Mouse (Mus musculus) kidney, postnatal 4 days (tissue): ENCODE results near the gene Prrx2.

Experiments used
- DNase-seq, 2 experiments: peaks; one replicate each; pipeline ENCODE4 v3.0.0; 2021; ENCODE audit warnings: mixed read lengths in 2 of 2

The Prrx2 gene

DNA sequence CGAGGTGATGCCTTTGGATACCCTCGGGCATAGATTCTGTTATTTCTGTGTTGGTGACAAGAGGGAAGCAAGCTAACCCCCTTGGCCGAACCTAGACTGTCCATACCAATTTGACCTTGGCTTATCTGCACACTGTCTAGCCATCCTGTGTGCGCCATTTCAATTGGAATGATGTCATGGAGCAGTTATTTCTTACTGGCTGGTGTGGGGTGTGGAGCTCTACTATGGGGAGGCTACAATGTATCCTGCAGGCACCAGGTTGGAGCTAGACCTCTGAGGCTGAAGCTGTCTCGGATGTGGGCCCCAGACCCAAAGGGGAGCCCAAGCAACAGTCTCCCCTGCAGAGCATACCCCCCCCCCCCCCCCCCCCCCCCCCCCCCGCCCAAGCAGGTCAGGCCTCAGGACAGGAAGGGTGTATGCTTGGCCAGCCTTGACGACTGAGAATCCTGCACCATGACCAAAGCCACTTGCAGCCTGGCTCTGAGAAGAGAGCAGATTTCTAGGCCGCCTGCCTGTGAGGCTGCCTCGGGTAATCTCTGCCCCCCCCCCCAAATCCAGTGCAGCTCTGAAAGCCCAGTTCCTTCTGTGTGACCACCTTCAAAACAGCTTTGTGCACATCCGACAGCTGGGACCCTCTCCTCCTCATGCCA lies at the start of gene Prrx2:
TSS of gene Prrx2 (plus strand) at position 600 of the 650 bp plus-strand sequence.
- DNase-seq = no peak

DNA sequence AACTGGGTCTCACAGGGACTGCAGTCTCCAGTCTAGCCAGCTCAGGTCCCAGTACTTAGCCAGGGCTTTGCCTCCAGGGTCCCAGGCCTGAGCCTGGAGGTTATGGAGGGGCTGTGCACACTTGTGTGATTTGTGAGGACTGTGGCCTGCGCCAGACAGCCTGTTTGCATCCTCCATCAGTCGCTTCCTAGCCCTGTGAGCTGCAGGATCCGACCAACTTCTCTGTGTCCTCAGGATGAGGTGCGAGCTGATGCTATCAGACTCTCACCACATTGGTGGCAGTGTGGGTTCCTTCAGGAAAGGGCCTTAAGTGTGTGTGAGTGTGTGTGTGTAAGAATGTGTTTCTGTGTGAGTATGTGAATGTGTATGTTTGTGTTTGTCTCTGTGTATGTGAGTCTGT lies 47.3 kb upstream of the Prrx2 start:
- DNase-seq = no peak

DNA sequence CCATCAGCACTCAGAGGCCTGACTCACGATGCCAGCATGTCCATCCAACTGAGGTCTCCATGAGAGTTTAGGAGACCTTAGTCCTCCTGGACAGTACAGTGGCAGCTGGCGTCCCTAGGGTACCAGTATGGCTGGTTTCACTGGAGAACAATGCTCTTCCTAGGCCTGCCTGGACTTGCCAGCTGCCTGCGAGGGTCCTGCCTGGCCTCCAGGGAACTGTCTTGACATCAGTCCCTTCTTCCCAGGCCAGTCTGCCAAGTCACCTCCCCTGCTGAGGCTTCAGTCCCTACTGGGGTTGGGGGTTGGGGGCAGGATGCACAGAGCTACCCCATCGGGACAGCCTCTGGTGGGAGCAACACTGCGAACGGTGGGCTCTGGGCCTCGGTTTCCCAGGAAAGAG lies 42.7 kb upstream of the Prrx2 start:
- DNase-seq = no peak

DNA sequence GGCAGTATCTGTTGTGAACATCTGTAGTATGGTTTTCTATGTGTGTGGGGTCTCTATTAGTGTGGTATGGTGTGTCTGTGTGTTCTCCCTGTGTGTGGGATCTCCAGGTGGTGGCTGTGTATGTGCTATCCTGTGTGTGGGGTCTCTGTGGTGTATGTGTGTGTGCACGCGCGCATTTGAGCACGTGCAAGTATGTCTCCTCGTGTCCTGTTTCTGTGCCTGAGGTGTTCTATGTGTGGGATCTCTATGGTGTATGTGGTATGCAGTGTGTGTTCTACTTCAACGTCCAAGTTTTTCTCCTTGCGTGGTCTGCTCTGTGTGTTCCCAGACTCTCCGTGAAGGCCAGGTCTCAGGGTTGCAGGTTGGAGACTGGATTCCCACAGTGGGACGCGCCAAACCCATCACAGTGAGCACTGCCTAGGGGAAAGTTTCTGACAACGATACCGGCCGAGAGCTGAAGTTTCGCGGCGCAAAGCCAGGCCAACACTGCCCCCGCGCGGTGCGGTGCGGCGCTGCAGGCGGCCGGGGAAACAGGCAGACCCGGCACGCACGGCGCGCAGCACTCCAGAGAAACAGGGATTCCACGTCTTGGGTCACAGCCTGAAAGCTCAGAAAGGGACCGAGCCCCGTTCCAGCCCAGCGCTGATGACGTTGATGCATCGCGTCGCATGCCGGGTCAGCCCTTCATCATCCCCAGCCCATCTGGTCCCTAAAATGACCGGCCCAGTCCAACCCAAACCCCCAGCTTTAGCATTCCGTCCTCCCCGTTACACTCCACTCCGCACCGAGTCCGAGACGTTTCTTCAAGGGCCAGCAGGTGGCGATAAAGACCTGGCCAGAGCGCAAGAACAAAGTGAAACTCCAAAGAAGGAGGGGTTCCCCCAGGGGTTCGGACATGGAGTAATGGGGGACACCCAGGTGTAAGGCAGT lies 40.3 kb upstream of the Prrx2 start:
- DNase-seq = peak; percentile 98

DNA sequence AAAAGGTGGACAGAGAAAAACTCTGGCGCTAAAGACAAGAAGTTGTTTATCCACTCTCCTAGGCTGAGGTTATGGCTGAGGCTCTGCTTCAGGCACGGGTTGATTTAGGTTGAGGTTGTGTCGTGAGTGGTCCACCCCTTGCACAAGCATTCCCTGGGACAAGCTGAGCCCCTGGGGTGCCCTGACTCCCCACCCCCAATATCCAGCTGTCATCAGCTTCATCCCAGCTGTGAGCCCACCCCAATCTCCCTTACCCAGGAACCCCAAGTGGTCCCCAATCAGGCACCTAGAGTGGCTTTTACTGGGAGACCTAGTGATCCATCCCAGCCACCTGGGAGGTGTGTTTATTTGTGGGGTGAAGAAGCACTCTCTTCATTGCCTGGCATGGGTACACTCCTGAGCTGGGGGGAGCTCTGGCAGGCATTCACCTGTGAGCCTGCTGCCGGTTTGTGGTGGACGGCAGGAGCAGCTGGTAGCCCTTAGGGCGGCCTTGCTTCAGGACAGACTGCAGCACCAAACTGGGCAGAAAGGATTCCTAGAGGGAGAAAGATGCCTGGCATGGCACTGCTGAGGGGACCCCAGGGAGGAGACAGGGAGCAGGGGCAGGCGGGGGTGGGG lies 39.4 kb upstream of the Prrx2 start:
- no peak for DNase-seq

DNA sequence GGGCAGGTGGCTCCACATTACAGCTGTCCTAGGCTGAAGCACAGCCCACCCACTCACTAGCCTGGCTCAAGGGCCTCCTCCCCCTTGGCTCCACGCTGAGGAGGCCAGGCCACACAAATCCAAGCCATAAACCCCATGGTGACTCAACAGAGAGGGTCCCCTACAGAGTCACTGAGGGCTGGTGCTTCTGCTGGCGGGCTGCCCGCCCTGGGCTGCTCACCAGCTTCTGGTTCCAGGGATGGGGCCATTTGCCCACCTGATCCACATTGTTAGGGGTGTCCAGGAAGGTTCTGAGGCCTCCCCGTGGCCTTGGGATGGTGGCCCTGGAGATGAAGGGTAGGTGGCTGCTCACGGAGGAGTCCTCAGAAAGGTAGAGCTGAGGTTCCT lies 38.9 kb upstream of the Prrx2 start:
- DNase-seq = peak in 1 of 2 experiments; percentile 25

DNA sequence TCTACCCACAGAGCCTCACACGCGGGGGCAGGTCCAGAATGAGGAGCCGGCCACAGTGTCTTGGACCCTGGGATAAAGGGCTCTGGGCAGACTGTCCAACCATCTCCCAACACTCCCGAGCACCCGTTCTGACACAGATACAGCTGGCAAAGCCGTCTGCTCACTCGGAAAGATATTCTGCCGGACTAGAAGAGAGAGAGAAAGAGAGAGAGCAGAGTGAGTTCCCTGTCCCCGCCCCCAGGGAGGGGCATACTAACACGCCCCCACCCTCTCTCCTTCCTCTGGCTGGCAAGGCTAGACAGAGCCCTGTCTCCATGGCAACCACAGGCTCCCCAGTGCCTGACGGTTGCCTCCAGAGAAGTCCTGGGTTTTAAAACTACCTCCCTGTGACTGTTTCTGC lies 38.4 kb upstream of the Prrx2 start:
- DNase-seq = peak; percentile 77 to 87

DNA sequence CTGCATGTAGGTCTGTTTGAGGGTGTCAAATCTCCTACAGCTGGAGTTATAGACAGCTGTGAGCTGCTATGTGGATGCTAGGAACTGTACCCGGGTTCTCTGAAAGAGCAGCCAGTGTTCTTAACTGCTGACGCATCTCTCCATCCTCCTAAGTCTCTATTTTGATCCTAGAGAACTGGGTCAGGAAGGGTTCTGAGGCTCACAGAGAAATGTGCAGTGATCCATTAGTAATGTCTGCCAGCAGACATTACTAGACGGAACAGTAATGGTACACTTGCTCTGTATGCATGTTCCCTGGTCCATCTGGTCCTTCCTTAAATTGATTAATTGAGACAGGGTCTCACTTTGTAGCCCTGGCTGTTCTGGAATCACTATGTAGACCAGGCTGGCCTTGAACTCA lies 35.3 kb upstream of the Prrx2 start:
- no peak for DNase-seq

DNA sequence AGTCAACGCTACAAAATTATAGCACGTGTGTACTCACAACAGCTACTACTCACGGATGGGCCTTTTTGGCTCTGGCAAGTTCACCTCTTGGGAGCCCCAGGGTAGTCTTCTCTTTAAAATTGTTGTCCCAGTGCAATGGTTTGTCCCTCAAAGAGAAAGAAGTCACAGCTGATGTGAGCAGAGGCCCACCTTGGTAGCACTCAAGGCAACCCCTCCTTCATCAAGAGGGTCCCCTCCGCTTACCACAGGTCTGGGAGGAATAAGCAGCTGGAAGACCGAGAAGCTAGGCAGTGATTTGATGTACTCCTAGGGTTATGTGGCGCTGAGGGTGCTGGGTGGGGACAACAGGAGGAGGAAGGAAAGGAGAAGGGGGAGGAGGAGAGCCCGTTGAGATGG lies 34.1 kb upstream of the Prrx2 start:
- DNase-seq = no peak

DNA sequence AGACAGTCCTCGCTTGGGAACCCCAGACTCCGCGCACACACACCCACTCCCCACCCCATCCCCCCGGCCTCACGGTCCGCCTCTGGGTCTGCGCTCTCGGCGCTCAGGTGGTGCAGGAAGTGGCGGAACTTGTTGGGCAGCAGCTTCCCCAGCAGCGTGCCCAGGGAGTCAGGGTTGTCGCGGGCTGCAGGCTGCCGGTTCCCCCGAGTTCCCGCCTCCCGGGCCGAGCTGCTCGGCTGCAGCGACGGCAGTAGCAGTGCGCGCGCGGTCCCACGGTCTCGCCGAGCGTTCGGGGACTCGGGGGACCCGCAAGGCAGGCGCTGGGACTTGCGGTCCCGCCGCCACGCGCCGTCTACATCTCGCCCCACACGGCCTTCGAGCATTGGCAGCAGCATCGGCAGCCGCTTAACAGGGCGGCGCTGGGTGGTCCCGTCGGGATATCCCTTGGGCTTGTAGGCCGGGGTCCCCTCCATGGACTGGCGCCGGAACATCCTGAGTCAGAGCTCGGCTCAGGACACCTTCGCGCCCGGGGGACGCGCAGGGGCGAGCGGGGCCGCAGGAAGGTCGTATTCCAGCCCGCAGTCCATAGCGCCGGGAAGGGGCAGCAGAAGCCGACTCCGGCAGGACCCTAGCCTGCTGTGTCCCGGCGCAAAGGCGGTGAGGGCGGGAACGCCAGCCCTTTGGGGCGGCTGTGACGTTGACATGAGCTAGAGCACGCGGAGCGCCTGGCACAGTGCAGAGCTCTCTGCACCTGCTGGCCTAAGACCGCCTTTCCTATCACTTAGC lies 33.5 kb upstream of the Prrx2 start:
- peak; percentile 59 to 71 for DNase-seq

DNA sequence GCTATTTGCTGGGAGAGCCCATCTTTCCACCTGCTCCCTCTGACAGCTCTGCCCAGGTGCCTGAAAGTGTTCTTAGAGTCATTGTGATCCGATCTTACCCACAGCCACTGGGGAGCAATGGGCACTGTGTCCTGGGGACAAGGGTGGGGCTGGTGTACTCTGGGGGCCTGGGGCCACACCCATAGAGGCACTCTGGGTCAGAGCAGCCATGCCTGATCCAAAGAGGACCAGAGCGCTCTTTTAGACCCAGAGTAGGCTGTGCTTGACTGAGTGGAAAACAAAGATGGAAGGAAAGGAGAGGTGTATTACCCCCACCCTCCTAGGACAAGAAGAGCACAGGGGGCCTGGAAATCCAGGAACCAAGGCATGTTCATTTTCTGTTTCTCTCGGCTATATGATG lies 31.2 kb upstream of the Prrx2 start, which contains the start of gene 1700001O22Rik:
TSS of gene 1700001O22Rik (minus strand) at position 58 of the 400 bp plus-strand sequence.
- DNase-seq = no peak

DNA sequence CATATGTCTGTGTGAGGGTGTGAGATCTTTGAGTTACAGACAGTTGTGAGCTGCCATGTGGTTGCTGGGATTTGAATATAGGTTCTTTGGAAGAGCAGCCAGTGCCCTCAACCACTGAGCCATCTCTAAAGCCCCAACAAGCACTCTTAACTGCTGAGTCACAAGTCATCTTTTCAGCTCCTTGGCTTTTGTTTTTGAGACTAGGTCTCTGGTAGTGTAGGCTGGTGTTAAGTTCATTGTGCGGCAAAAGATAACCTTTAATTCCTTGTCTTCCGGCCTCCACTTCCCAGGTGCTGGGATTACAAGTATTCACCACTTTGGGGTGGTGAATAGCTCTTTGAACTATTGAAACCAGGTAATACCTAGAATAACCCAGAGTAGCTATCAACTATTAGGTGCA lies 28.8 kb upstream of the Prrx2 start:
- no peak for DNase-seq

DNA sequence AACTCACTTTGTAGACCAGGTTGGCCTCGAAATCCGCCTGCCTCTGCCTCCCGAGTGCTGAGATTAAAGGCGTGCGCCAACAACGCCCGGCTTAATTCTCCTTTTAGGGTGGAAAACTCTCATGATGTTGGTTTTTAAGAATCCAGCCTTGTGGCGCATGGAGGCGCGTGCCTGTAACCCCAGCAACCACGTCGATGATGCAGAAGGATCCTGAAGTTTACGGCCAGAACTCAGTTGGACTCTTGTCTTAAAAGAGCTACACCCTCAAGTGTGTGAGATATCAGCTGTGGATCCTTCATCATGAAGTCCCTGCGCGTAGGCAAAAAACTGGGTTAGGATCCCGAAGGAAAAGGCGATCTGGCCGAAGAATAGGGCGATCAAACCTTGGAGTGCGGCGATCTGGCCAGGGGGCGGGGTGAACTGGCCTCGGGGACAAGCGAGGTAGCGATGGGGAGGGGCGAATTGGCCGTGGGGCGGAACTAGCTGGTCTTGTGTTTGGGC lies 27.6 kb upstream of the Prrx2 start:
- no peak for DNase-seq

DNA sequence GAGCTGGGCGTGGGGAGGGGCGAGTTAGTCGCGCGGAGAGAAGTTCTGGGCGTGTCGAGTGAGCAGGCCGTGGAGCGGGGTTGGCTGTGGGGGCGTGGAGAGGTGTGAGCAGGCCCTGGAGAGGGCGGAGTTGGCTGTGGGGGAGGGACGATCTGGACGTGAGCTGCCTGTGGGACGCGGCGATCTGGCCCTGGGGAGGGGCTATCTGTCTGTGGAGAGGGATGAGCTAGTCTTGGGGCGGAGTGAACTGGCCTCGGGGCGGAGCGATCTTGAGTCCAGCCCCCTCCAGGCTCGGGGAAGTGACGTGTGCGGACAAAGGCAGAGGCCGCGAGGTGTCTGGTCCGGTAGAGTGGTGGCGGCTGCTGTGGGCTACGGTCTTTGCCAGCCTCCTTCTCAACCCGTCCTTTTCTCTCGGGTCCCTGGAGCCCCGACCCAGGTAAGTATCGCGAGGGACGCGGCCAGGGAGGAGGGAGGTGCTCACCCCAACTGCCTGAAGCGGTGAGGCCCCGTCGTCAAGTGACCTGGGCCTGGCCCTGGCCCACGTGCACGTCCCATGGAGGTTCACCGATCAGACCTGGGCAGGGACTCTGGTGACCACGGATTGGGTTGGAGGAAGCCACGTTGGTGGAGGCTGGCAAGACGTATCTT lies 27.0 kb upstream of the Prrx2 start, which contains the start of gene Ntmt1:
TSS of gene Ntmt1 (plus strand) at position 179 of the 648 bp plus-strand sequence.
- DNase-seq = peak; percentile 100

DNA sequence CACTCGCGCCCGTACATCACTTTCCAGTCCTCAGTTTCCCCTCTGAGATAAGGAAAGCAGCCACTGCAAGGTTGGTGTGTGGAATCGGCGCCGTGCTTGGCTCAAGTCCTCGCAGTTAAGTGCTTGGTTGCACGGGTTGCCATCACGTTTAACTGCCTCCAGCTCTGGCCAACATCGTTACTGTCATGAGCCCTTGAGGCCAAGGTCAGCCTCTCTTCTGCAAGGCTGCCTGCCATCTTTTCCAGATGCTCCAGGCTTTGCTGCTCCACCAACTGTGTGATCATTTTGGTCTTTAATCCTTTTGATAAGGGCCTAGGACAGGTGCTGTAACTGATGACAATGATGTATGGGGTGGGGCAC lies 26.5 kb upstream of the Prrx2 start:
- DNase-seq = no peak

DNA sequence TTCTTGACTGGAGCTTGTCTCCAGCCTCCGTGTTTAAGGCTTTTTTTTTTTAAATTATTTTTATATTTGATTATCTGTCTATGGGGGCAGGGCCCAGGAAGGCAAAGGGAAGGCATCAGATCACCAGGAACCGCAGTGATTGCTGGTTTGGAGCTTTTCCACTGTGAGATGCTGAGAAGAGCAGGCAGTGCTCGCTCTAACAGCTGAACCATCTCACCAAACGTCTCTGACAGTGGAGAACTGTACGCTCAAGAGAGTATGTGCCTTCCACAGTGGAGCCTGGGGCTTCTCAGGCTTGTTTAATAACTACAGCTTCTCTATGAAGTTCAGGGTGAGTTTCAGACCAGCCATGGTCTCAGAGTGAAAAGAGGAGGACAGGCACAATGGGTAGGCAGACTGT lies 25.3 kb upstream of the Prrx2 start:
- DNase-seq = peak in 1 of 2 experiments; percentile 27

DNA sequence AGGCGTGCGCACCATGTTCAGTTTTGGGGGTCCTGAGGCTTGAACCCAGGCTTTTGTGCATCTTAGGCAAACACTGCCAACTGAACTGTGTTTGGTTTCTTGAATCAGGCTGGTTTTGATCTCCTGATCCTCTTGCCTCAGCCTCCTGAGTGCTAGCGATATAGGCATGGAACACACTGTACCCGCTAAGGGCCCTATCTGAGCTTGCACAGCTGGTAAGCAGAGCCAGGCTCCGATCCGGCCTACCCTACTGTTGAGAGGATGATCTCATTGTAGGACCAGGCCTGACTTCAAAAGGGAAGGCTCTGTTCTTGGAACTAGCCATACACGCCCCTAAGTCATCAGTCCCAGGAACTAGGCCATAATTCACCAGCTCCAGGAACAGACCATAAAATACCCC lies 24.2 kb upstream of the Prrx2 start:
- DNase-seq = no peak

DNA sequence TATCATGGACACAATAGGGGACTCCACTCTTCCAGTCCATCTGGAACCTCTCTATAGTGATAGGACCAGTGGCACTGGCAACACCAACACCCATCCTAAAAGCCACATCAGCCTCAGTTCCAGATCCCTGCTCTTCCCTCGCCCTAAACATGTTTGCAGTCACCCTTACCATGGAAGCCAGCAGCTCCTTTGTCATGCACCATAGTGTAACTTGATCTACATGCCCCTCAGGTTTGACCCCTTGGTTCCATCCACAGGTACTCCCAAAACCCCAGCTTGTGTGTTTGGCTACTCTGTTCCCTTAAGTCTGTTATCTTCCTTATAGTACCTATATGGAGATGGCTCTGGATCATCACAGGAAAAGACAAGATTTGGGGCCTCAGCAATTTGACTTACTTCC lies 18.4 kb upstream of the Prrx2 start:
- no peak for DNase-seq

DNA sequence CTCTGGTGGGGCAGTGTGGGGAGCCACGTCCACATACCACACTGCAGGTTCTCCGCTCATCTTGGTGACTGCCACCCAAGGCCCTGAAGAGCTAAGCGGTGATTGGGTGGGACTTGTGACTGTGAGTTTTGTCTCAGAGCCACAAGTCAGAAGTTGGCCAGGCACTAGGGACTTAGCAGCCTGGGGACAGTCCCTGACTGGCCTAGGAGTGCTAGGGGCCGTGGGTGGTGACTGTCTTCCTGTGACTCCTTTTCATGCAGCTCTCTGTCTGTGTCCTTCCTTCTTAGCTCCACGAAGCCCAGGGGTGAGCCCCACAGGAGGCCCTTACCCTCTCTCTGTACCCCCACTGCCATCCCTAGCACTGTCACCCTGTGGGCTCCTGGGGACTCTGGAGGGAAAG lies 14.9 kb upstream of the Prrx2 start:
- DNase-seq = no peak

DNA sequence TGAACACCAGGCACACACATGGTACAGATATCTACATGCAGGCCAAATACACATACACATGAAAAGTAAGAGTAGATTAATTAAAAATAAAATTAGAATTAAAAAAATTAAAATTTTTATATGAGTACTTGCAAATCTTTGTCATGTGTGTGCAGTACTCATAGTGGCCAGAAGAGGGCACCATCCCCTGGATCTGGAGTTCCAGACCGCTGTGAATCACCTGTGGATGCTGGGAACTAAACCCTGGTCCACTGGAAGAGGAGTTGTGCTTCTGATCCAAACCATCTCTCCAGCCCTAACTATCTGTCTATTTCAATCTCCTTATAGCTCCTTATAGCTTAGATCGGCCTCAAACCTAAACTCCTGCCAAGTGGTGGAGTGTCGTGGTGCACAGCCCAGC lies 13.7 kb upstream of the Prrx2 start:
- no peak for DNase-seq

DNA sequence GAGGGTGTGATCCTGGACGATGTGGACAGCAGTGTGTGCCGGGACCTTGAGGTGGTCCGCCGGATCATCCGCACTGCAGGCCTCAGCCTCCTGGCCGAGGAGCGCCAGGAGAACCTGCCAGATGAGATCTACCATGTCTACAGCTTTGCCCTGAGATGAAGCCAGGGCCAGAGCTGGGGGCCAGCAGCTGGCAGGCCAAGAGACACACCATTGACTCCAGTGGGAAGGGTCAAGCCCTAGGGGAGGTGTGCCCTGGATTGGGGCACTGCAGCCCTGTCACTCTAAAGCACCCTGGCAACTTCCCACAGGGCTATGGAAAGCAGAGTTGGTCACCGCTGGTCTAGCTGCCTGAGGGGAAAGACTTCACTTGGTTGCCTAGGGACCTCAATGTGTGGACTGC lies 12.3 kb upstream of the Prrx2 start:
- no peak for DNase-seq
